Mouse (Mus musculus) liver, adult 2 months (tissue): ENCODE measurements at regions not wholly inside any gene's neighbourhood (a gene's known extent, or its start where the extent isn't known, plus 50 kb on each side); places are given as distances from the start of the nearest gene placed in this dataset.

Experiments
- CTCF ChIP-seq: fragments of 200-500 bp; IDR thresholded peaks from 2 replicates; pipeline ENCODE4 v1.5.1; 2011; ENCODE audit warnings: low read depth, low read length, control low read depth
- POLR2A ChIP-seq: fragments of 200-500 bp; IDR thresholded peaks from 2 replicates; pipeline ENCODE4 v1.6.1; 2011; ENCODE audit warnings: low read length, control low read depth; ENCODE audit not compliant: insufficient read depth; ENCODE audit errors: extremely low read depth

DNA sequence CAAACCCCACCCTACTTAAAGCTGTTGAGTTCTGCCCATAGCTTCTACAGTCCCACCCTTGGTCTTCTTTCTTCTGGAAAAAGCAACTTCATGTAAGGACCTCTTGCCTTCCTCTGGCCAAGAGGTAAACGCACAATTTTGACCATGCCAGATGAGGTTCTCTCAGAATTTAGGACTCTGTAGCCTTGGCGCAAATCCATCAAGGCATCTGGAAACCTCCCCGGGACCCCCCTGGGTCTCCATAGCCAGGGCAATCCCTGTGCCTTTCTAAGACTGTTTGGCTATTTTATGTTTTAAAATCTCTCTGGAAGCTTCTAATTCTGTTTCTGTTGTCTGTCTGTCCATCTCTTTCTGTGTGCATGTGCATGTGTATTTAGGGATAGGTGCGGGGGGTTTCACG lies 110.3 kb downstream of the 2410131K14Rik start:
- no peak for TF ChIP-seq POLR2A
- TF ChIP-seq CTCF: no peak
